Mouse (Mus musculus) brain, embryonic 14.5 days (tissue): ENCODE results near the gene Mcf2l. TPM values are rescaled to one million over a fixed set of nuclear protein-coding genes. Genes with fewer than 3 reads are reported as not detected.

ENCODE experiments used
- DNase-seq: peaks from one replicate; pipeline ENCODE4 v3.0.0-alpha.2; 2011; ENCODE audit warnings: low read depth
- CTCF ChIP-seq: fragments of 200-500 bp; IDR thresholded peaks from 2 replicates; pipeline ENCODE4 v1.5.1; 2012; ENCODE audit warnings: inconsistent platforms, mild to moderate bottlenecking, moderate library complexity, borderline replicate concordance; ENCODE audit not compliant: insufficient read depth, insufficient read length; ENCODE audit errors: extremely low read depth
- POLR2A ChIP-seq: fragments of 200-500 bp; IDR thresholded peaks from 2 replicates; pipeline ENCODE4 v1.6.1; 2012; ENCODE audit warnings: mild to moderate bottlenecking, inconsistent platforms, borderline replicate concordance; ENCODE audit not compliant: poor library complexity, insufficient read depth, insufficient read length, severe bottlenecking; ENCODE audit errors: extremely low read depth
- polyA plus RNA-seq: library from polyadenylated mRNA; depleted of rRNA; stranded (reverse); fragments of >200 nt; gene quantifications from 2 replicates; pipeline ENCODE4 v1.2.3, GENCODE M21; 2012

Gene Mcf2l
- polyA plus RNA-seq, 1 experiment = 189 TPM

- DNase-seq = no peak
- TF ChIP-seq CTCF = no peak
- no peak for TF ChIP-seq POLR2A
Measured at GRCm38 (mm10) chr8:12951051-12951630, 77.5 kb downstream of the Mcf2l start.

GRCm38 (mm10) chr8:12952699-12953098, 79.1 kb downstream of the Mcf2l start:
- no peak for DNase-seq
- no peak for TF ChIP-seq POLR2A
- TF ChIP-seq CTCF = no peak

- TF ChIP-seq POLR2A = no peak
Measured at GRCm38 (mm10) chr8:12955362-12955879, 81.8 kb downstream of the Mcf2l start.

GRCm38 (mm10) chr8:12955880-12956279, 82.3 kb downstream of the Mcf2l start:
- TF ChIP-seq CTCF = no peak
- no peak for TF ChIP-seq POLR2A
- no peak for DNase-seq

More at GRCm38 (mm10) chr8:12955362-12955879, 81.8 kb downstream of the Mcf2l start:
- no peak for DNase-seq

- no peak for TF ChIP-seq CTCF
- DNase-seq = no peak
Measured at GRCm38 (mm10) chr8:12956941-12957340, 83.3 kb downstream of the Mcf2l start.

- TF ChIP-seq CTCF (no peak), POLR2A (no peak)
- peak; percentile 53 for DNase-seq
Measured at GRCm38 (mm10) chr8:12957419-12957818, 83.8 kb downstream of the Mcf2l start.

- no peak for DNase-seq
- TF ChIP-seq POLR2A (no peak), CTCF (no peak)
Measured at GRCm38 (mm10) chr8:12960609-12961008, 87.0 kb downstream of the Mcf2l start.

- TF ChIP-seq CTCF (no peak), POLR2A (no peak)
Measured at GRCm38 (mm10) chr8:12961211-12961610, 87.6 kb downstream of the Mcf2l start.

GRCm38 (mm10) chr8:12961821-12962534, 88.4 kb downstream of the Mcf2l start:
- TF ChIP-seq CTCF (no peak), POLR2A (no peak)

More at GRCm38 (mm10) chr8:12961211-12961610, 87.6 kb downstream of the Mcf2l start:
- DNase-seq = no peak

GRCm38 (mm10) chr8:12962541-12963380, 89.2 kb downstream of the Mcf2l start:
- no peak for DNase-seq
- no peak for TF ChIP-seq CTCF
- no peak for TF ChIP-seq POLR2A

More at GRCm38 (mm10) chr8:12961821-12962534, 88.4 kb downstream of the Mcf2l start:
- no peak for DNase-seq

- no peak for TF ChIP-seq POLR2A
- TF ChIP-seq CTCF = no peak
- DNase-seq = no peak
Measured at GRCm38 (mm10) chr8:12976290-12976689, 102.7 kb downstream of the Mcf2l start.
